Mouse (Mus musculus) liver, embryonic 14.5 days (tissue): Measurements from ENCODE around the gene Acot11.

Experiments
- CTCF ChIP-seq: IDR thresholded peaks from 2 replicates; pipeline ENCODE4 v1.5.1; 2016; ENCODE audit warnings: antibody characterized with exemption, low read depth, control low read depth
- EP300 ChIP-seq: IDR thresholded peaks from 2 replicates; pipeline ENCODE4 v1.6.1; 2016; ENCODE audit warnings: antibody characterized with exemption, low read depth

DNA sequence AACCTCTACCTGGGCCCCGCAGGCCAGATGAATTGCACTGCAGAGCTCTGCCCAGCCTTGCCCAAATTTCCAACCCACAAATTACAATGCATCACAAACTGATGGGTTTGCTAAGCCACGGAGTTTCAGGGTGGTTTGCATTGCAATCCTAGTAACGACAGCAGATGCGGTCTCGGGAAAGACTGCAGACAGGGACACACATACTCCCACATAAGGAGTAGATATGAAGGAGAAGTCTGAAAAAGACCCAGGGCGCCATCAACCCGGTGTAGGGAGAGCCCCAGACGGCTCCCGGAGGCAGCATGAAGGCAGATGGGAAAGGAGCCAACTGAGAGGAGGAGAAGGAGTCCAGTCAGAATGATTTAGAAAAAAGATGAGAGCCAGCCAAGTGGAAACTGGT lies 15.1 kb downstream of the Acot11 start:
- TF ChIP-seq CTCF (no peak), EP300 (no peak)
